Mouse (Mus musculus) CH12.LX (cell line): ENCODE results near the gene Arhgef3.

Experiments
- BHLHE40 ChIP-seq: IDR thresholded peaks from 2 replicates; pipeline ENCODE4 v1.6.1; 2011; ENCODE audit warnings: mild to moderate bottlenecking, low read depth, low read length, improper control_type of control experiment
- EP300 ChIP-seq: IDR thresholded peaks from 2 replicates; pipeline ENCODE4 v1.6.1; 2011; ENCODE audit warnings: low read length, improper control_type of control experiment
- PAX5 ChIP-seq: IDR thresholded peaks from 2 replicates; pipeline ENCODE4 v1.6.1; 2012; ENCODE audit warnings: low read length, inconsistent platforms, mixed read lengths
- SMC3 ChIP-seq: IDR thresholded peaks from 2 replicates; pipeline ENCODE4 v1.6.1; 2011; ENCODE audit warnings: low read depth, low read length, improper control_type of control experiment

GRCm38 (mm10) chr14:27299705-27300104 lies 185.0 kb downstream of the Arhgef3 start:
- no peak for TF ChIP-seq EP300
- TF ChIP-seq PAX5 = no peak
- TF ChIP-seq SMC3 = no peak
- TF ChIP-seq BHLHE40 = no peak
